Comparison of ENCODE assay signal across 12 mouse cellular contexts in the genomic region with DNA sequence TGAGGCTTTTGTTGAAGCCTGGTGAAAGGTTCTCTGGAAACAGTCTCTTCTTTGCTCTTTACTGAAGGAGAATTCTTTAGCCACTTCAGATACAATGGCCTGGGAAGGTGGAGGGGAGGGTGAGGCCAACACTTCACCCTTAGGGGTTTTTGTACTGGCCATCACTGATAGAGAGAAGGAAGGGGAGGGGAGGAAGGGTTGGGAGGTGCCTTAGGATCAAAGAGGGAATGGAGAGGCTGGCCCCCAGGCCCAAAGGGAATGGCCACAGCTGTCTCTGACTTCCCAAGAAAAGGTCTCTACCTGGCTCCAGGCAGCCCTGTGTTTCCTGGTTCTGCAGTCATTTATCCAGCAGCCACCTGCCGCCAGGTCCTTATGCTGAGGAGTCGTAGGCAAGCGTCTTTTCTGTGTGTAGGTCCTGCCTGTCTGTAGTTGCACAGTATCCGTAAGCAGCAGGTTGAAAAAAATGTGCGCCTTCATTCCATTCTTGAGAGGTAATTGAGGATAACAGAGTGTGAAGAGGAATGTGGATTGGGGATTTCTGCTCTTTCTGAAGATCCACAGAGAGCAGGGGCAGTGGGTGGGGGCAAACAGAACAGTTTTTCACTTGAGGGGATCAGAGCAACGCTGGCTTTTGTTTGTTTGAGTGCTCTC. TPM values are rescaled to one million over a fixed set of nuclear protein-coding genes. Genes with fewer than 3 reads are reported as not detected.
A peak's percentile ranks its signal among the peaks of the same experiment; 100 is the strongest.
DNase-seq lines count a peak whose midpoint lies in the region; ATAC-seq and TF ChIP-seq lines count a peak whose summit lies in the region.
"Had no signal": no experiment of that assay in that cellular context is flagged by ENCODE, and none has a peak within 500 bp of the region (broad histone marks: within the 10 kb centered on the region; RNA-seq: fewer than 3 reads in every experiment).

No protein-coding gene starts in this region.

- no peaks in the 10 kb centered on the region for H3K9me3 ChIP-seq in heart, embryonic 10.5 days
- H3K9me3 ChIP-seq: liver, embryonic 15.5 days had no signal

- peak overlapping the region; percentile 18 for H3K4me3 ChIP-seq in heart, embryonic 10.5 days
- H3K4me3 ChIP-seq: liver, embryonic 15.5 days had no signal

- no peak for TF ChIP-seq CTCF in brain, embryonic 14.5 days (IDR thresholded peaks at IDR 0.05; ENCODE audit: borderline replicate concordance, extremely low read depth, insufficient read depth, insufficient read length)

- ATAC-seq in activated CD4-positive, CD25-positive, alpha-beta regulatory T cell, adult 4 months: no peak

- peak overlapping the region; percentile 17; the same call in 1 of the 2 replicates for H3K27ac ChIP-seq in heart, embryonic 10.5 days
- H3K27ac ChIP-seq: liver, embryonic 15.5 days had no signal

- H3K27me3 ChIP-seq in heart, embryonic 10.5 days (ENCODE audit: insufficient read depth, poor library complexity, severe bottlenecking): peaks cover 62% of the 10 kb centered on the region

- peaks cover 40% of the 10 kb centered on the region for H3K4me1 ChIP-seq in heart, embryonic 10.5 days

- H3K36me3 ChIP-seq in heart, embryonic 10.5 days: no peaks in the 10 kb centered on the region
- H3K36me3 ChIP-seq: liver, embryonic 15.5 days had no signal

- WGBS in heart, embryonic 10.5 days: 37% methylated on average over 6 of the region's 6 CpGs

- DNase-seq in heart, embryonic 10.5 days (ENCODE audit: low spot score): no peak
- no peak for DNase-seq in heart, adult 18-20 months
- peak; percentile 13 to 23 for DNase-seq in kidney, postnatal 4 days
- no peak for DNase-seq in kidney, postnatal 10 days
- peak; percentile 20 for DNase-seq in brain, embryonic 14.5 days (ENCODE audit: low read depth)
- peak; percentile 70 for DNase-seq in lung, postnatal 36 days
- DNase-seq in adrenal gland, adult 18-20 months (ENCODE audit: low spot score in 2 of 2): no peak
- DNase-seq: layer of hippocampus, postnatal 36 days; thymus, adult 18-20 months had no signal

- no peak for TF ChIP-seq POLR2A in brain, embryonic 14.5 days (IDR thresholded peaks at IDR 0.05; ENCODE audit: borderline replicate concordance, extremely low read depth, insufficient read depth, insufficient read length, poor library complexity, severe bottlenecking)

RNA-seq across cellular contexts. Expression of gene Gprc5a, which starts 1.5 kb away (rescaled TPM):
- 2.6 and 3.2 TPM in 2 replicates for polyA plus RNA-seq in heart, embryonic 10.5 days (2016; fragmentation: Nextera tagmentation; extraction: Ambion mirVana)
- total RNA-seq in heart, adult 18-20 months (2021): 1 to 10 TPM; 2.6 to 3.8 TPM
- 0.18 and 0.48 TPM in 2 replicates for polyA plus RNA-seq in brain, embryonic 14.5 days (2012; rRNA removed)
- total RNA-seq in adrenal gland, adult 18-20 months (2021): 1 to 10 TPM; 1.1 to 3.5 TPM
- polyA plus RNA-seq in activated CD4-positive, CD25-positive, alpha-beta regulatory T cell, adult 4 months (2017; shearing (Covaris generic)): under 1 TPM; 0.26 to 0.45 TPM

RNA-seq across cellular contexts. Expression of gene Gprc5d, which starts 51.2 kb away (rescaled TPM):
- not detected in 2 replicates for polyA plus RNA-seq in heart, embryonic 10.5 days (2016; fragmentation: Nextera tagmentation; extraction: Ambion mirVana)
- total RNA-seq in heart, adult 18-20 months (2021): not detected
- 0.08 TPM in 1 of 2 replicates, not detected in the other for polyA plus RNA-seq in brain, embryonic 14.5 days (2012; rRNA removed)
- not detected for total RNA-seq in adrenal gland, adult 18-20 months (2021)
- not detected for polyA plus RNA-seq in activated CD4-positive, CD25-positive, alpha-beta regulatory T cell, adult 4 months (2017; shearing (Covaris generic))
- total RNA-seq: layer of hippocampus, postnatal 36 days had no signal
- polyA plus RNA-seq: hindbrain, embryonic 11.5 days had no signal

RNA-seq across cellular contexts. Expression of gene Ddx47, which starts 55.5 kb away (rescaled TPM):
- 75.6 and 99.1 TPM in 2 replicates for polyA plus RNA-seq in heart, embryonic 10.5 days (2016; fragmentation: Nextera tagmentation; extraction: Ambion mirVana)
- 10 to 100 TPM; 38.9 to 39.8 TPM for total RNA-seq in heart, adult 18-20 months (2021)
- polyA plus RNA-seq in brain, embryonic 14.5 days (2012; rRNA removed): 74.4 and 86.3 TPM in 2 replicates
- total RNA-seq in adrenal gland, adult 18-20 months (2021): 10 to 100 TPM; 61.2 to 62.1 TPM
- 100 to 1,000 TPM; 132 to 161 TPM for polyA plus RNA-seq in activated CD4-positive, CD25-positive, alpha-beta regulatory T cell, adult 4 months (2017; shearing (Covaris generic))

Comparison
In these comparisons a context has a peak if more than half of its experiments do, and no peak if none do; other contexts are left out.
1. DNase-seq: peak in kidney, postnatal 4 days (2 of 2), brain, embryonic 14.5 days (single experiment) and lung, postnatal 36 days (single experiment); none in heart, embryonic 10.5 days (single experiment), heart, adult 18-20 months (0 of 2), kidney, postnatal 10 days (single experiment) and adrenal gland, adult 18-20 months (0 of 2).